Mouse (Mus musculus) liver, postnatal 0 days (tissue): Measurements from ENCODE around the gene Gm973.

Source experiments
- CTCF ChIP-seq: sonication (generic); IDR thresholded peaks from 2 replicates; pipeline ENCODE4 v1.5.1; 2016; ENCODE audit warnings: antibody characterized with exemption, low read depth
- EP300 ChIP-seq: IDR thresholded peaks from 2 replicates; pipeline ENCODE4 v1.6.1; 2016; ENCODE audit warnings: antibody characterized with exemption, low read depth, mild to moderate bottlenecking

GRCm38 (mm10) chr1:59574262-59575187 is 58.5 kb downstream of the Gm973 start:
- TF ChIP-seq CTCF (no peak), EP300 (no peak)
